Mouse (Mus musculus): ENCODE measurements around the gene Fgl2.

DNA sequence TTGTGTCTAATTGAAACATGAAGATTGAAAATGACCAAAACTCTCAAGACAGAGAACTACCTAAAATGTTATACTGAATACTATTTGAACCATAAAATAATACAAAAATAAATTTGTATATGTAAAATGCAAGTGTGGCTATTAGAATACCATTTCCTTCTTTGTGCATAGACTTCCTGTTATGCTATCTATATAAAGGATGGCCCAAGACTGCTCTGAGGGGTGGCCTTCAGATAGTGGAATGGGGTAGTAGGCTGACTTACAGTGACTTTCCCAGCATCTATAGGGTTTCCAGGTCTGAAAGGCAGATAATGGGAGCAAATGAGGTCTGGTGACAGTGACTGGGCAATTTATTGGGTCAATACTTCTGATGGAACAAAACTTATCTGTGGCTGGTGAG is 14.9 kb downstream of the Fgl2 start:
- TF ChIP-seq CTCF (IDR thresholded peaks at IDR 0.05; ENCODE audit: borderline replicate concordance, insufficient read depth, low read length) (no peak), POLR2A (IDR thresholded peaks at IDR 0.05; ENCODE audit: low read depth, low read length) (no peak)
